Mouse (Mus musculus) embryo, embryonic 9.5 days (tissue): ENCODE measurements at regions not wholly inside any gene's neighbourhood (a gene's known extent, or its start where the extent isn't known, plus 50 kb on each side); places are given as distances from the start of the nearest gene placed in this dataset.

Experiments used
- DNase-seq: peaks from one replicate; pipeline ENCODE4 v3.0.0-alpha.2; 2017; ENCODE audit errors: extremely low spot score

DNA sequence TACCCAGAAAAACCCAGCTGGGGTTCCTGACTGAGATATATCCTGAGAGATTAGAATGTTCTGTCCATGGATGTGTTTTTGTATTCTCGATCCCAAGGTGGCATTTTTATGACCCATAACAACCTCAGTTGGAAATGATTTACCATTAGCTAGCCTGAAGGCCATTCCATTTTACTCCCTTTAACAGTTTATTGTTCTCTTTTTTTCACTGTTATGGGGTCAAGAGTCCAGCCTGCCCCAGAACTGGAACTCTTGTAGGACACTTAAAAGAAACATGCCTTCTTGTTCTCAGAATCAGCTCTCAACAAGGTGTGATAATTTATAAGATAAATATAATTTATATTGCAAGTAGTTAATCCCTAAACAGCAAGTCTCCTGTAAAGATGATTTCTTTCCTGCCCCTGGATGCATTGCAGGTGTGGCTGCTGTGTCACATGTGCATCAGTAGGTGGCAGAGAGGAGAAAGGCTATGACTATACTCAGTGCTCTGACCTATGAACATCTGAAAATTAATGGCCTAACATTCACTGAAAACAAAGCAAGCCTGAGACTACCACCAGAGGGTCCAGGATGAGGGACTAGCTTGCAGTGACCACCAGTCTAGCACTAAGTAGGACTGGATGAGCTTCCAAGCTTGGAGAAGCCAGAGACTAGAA is 181.6 kb upstream of the Gm527 start:
- no peak for DNase-seq

DNA sequence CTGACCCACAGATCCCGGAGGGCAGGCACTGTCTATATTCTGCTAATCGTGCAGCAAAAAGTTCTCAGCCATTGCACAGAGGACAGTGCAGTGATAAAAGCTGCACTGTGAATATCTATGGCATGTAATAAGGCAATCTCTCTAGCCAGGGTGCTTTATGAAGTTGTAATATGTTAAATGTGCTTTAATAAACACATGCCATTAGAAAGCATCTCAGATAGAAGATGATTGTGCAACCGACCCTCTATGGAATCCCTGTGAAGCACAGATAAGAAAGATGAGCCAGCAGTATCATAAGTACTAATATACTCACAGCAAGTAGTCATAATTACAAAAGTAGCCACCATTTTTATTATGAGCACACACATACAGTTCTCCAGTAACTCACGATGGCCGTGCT is 214.3 kb upstream of the Gm527 start:
- no peak for DNase-seq

DNA sequence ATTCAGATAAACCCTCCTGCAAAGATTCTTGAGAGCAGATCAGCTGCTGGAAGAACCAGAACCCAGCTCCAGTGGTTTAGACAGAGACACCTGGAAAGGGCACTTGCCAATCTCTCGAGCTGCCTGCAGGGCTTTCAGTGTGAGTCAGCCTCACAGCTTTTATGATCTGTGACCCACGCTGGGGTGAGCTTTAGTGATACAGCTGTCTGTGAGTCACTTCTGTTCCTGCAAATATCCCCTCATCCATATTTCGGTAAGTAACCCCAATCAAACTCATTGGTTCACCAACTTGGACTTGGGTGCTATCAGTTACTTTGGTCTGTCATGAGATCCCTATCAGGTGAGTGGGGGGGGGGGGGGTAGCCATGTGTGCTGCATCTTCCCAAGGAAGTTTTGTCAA is 216.6 kb upstream of the Gm527 start:
- no peak for DNase-seq

DNA sequence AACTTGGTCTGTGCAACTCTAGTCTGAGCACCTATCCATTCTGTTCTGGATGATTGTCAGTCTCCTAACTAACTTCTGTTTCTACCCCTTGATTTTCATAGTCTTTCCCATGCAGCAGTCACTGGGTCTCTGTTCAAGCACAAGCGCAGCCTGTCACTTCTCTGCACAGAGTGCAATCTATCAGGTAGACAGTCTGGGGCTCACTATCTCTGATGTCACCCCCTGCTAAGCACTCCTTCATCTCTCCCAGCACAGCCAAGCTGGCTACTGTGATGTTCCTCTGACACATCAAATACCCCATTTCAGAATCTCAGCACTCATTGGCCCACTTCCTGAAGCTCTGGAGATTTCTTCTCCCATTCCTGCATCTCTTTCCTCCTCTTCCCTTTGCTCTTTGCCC is 220.9 kb upstream of the Fscb start:
- no peak for DNase-seq

DNA sequence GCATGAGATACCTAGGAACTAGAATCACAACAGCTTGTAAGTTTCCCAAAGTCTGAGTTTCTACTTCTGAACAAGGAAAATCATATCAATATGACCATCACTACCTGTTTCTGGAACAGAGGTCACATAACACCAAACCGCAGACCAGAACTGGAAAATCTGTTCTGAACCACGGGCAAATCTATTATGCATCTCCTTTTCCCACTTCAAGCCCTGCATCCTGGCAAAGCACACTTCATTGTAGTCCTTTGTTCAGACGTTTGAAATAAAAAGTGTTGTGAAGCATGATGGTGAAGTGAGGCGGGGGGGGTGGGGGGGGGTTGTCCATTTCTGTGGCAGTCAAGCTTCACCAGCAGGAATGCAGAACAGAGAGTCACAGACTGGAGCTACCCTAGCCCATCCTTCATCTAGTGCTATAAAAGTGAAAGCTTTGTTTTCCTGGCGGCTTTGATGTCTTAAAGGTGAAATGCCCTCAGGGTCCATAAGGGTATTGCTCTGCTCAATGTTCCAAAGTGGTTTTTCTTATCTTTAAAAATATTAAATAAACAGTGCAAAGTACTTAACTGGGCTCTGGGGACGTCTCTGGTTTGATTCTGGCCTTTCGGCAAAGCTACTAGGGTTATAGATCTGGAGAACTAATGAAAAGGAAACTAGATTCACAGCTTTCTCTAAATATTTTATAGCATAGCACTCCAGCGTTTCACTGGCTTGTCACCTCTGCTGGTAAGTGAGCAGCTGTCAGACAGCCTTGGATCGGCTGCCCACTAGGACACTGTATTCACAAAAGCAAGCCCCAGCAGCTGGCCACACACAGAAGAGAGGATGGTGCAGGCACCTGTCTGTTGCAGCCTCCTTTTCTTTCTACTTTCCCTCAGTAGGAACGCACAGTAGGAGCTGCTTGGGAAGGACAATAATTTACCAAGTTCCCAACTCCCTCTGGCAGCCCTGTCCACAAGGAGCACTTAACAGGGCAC is 218.0 kb upstream of the Fscb start:
- DNase-seq: peak; percentile 5

DNA sequence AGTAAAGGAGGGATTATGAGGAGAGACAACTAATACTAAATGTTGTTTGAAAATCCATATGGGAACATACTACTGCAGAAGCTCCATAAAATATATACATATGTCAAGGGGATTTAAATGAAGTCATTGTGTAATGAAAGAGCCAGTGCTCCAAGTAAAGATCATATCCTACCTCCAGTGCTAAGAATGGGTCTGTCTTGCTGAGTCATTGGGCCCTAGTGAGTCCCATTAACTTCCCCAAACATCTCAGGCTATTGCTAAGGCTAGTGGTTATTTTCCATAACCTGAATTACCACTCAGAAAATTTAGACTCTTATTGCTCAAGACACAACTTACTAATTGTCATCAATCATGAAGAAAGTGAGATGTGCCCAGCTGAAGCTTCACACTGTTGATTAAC is 215.2 kb upstream of the Fscb start:
- DNase-seq: no peak

DNA sequence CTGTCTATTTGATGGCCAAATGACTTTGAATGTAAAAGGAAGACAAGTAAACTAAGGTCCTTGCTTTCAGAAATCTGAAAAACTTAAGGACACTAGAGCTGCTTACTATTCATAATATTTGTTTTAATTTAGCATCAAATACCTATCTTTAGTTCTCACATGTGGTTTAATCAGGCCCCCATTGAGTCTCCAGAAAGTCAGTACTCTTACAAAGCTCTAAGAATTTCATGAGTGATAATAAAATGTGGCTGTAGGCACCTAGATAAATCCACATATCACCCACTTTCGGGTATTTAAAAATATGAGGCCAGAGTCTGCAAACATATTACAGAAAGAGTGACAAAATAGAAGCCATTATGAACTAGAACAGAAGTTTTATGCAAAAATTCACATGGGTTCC is 214.1 kb upstream of the Fscb start:
- no peak for DNase-seq

DNA sequence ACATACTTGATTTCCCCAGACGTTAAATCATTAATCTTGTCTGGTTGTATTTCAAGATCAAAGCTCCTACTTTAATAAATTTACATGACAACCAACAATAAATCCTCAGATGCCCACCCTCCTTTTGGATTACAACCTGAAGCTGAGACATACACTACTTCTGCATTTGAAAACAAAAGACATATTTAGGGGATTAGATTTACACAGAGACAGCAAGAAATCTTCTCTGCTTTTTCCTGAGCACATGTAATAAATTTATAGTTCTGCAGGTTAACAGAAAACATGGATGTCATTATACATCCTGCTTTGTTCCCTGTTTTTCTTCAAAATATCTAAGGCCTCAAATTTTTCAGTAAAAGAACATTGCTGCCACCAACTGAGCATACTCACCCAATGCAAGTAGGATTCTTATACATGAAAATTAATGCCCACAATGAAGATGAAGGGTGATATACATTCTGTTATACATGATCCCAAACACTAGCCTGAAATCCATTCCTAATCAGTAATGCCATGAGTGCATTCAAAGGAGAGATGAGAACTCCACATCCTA is 166.4 kb upstream of the Fscb start:
- no peak for DNase-seq

DNA sequence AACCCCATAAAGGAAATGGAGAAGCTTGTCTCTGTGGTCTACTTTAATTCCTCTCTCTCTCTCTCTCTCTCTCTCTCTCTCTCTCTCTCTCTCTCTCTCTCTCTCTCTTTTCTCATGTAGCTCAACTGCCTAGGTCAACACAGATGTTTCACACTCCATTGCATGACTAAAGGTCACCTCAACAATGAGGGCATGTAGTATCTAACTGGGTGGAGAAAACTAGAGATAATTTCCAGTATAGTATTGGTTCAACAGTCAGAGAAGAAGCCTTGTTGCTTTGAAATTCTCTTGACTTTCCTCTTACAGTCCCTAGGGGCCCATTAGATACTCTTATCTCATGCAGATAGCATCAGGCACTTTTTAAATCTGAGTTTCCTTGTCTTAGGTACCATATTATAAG is 140.4 kb upstream of the Fscb start:
- DNase-seq: no peak
